Mouse (Mus musculus) heart, adult 2 months (tissue): ENCODE measurements around the gene Hmga1. TPM values are rescaled to one million over a fixed set of nuclear protein-coding genes. Genes with fewer than 3 reads are reported as not detected.

Source experiments
- DNase-seq, 2 experiments: peaks; one replicate each; pipeline ENCODE4 v3.0.0; 2021
- H3K27ac ChIP-seq: fragments of 200-600 bp; 2 replicates; pipeline ENCODE4 v1.8.1; 2022
- H3K27me3 ChIP-seq: fragments of 200-500 bp; 2 replicates; pipeline ENCODE4 v1.6.1; 2012; ENCODE audit warnings: mild to moderate bottlenecking, low read length, inconsistent platforms, mixed read lengths; ENCODE audit not compliant: control insufficient read depth, insufficient read depth
- H3K36me3 ChIP-seq: fragments of 200-500 bp; 2 replicates; pipeline ENCODE4 v1.6.1; 2012; ENCODE audit warnings: low read length, inconsistent platforms; ENCODE audit not compliant: control insufficient read depth, insufficient read depth
- H3K4me1 ChIP-seq: fragments of 200-500 bp; 2 replicates; pipeline ENCODE4 v1.6.1; 2011; ENCODE audit warnings: low read length; ENCODE audit not compliant: control insufficient read depth, insufficient read depth
- H3K4me3 ChIP-seq: fragments of 200-600 bp; 2 replicates; pipeline ENCODE4 v1.8.1; 2022
- H3K79me2 ChIP-seq: fragments of 200-500 bp; replicated peaks from 2 replicates; pipeline ENCODE4 v1.6.1; 2012; ENCODE audit warnings: mild to moderate bottlenecking, inconsistent platforms, low read length, moderate library complexity, mixed read lengths; ENCODE audit not compliant: control insufficient read depth, insufficient read depth
- H3K9ac ChIP-seq: fragments of 200-500 bp; 2 replicates; pipeline ENCODE4 v1.6.1; 2012; ENCODE audit warnings: low read depth, mild to moderate bottlenecking, control low read depth, inconsistent platforms, low read length, mixed read lengths
- CTCF ChIP-seq: fragments of 200-600 bp; IDR thresholded peaks from 2 replicates; pipeline ENCODE4 v1.8.1; 2022; ENCODE audit warnings: antibody characterized with exemption, mild to moderate bottlenecking, moderate library complexity
- EP300 ChIP-seq: fragments of 200-500 bp; IDR thresholded peaks from 2 replicates; pipeline ENCODE4 v1.6.1; 2011; ENCODE audit warnings: low read depth, low read length, control low read depth; ENCODE audit not compliant: insufficient read depth
- POLR2A ChIP-seq: fragments of 200-500 bp; IDR thresholded peaks from 2 replicates; pipeline ENCODE4 v1.6.1; 2011; ENCODE audit warnings: mild to moderate bottlenecking, low read depth, low read length, control low read depth; ENCODE audit not compliant: insufficient read depth
- WGBS: fragments of 180-500 bp; shearing (Covaris S2); methylation state at CpG from one replicate; pipeline ENCODE4 v1.1.7; 2018; 5-methylcytosine and 5-hydroxymethylcytosine counted together
- intact Hi-C: fragments of 180-260 bp; cut with DNase I; formaldehyde crosslinking; loops from one replicate; pipeline ENCODE4 v1.15.1; 2025
- polyA plus RNA-seq: library from polyadenylated mRNA; depleted of rRNA; stranded (reverse); fragments of >200 nt; gene quantifications from 2 replicates; pipeline ENCODE4 v1.2.3, GENCODE M21; 2012
- total RNA-seq, 2 experiments: library from RNA; stranded (reverse); gene quantifications; 2 replicates each; pipeline ENCODE4 v1.2.3; 2021

Hmga1 gene
- total and polyA plus RNA-seq, 3 experiments: 47.5 to 73.8 (median 48.2) TPM

DNA sequence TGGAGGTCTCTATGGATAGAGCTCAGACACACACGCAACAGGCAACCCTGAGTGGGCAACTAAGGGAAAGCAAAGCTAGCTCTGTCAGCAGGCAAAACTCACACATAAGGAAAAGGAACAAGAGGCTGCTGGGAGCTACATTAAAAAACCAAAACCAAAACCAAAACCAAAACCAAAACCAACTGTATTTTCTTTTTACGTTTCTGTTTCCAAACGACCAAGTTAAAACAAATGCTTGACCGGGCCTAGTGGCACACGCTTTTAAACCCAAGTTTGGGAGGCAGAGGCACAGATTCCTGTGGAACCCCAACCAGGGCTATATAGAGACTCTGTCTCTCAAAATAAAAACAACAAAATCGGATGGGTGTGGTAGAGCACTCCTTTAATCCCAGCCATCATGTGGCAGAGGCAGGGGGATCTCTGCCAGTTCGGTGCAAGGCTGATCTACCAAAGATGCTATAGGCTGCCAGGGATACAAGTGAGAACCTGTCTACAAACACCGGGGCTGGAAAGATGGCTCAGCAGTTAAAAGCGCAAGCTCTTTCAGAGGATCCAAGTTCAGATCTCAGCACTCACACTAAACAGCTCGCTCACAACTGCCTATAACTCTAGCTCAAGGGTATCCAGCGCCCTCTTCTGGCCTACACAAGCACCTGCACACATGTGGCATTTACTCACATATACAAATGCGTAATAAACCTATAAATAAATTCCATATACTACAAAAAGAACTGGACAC lies 35.7 kb downstream of the Hmga1 start:
- Histone ChIP-seq H3K27ac (peak overlapping the region; percentile 52), H3K79me2 (no peaks in the 10 kb centered on the region; the same call in none of the 2 replicates), H3K4me1 (peaks cover 19% of the 10 kb centered on the region), H3K9ac (peak overlapping the region; percentile 54), H3K36me3 (peaks cover 2% of the 10 kb centered on the region; the same call in 1 of the 2 replicates), H3K27me3 (no peaks in the 10 kb centered on the region), H3K4me3 (peak overlapping the region; percentile 1; the same call in 1 of the 2 replicates)
- 64% methylated on average over 12 of the region's 12 CpGs for WGBS
- intact Hi-C loops: no loop called here
- no peak for TF ChIP-seq EP300
- TF ChIP-seq CTCF: peak; percentile 50
- DNase-seq: no peak

GRCm38 (mm10) chr17:27592565-27592910 lies 36.2 kb downstream of the Hmga1 start:
- WGBS: 82% methylated on average over 7 of the region's 7 CpGs
- intact Hi-C loops: no loop called here
- H3K36me3 ChIP-seq: peaks cover 2% of the 10 kb centered on the region; the same call in 1 of the 2 replicates
- TF ChIP-seq EP300: no peak
- H3K4me1 ChIP-seq: peaks cover 19% of the 10 kb centered on the region
- H3K4me3 ChIP-seq: no peak overlapping the region
- H3K27ac ChIP-seq: peak overlapping the region; percentile 52; the same call in 1 of the 2 replicates
- no peak for DNase-seq
- no peaks in the 10 kb centered on the region for H3K27me3 ChIP-seq
- H3K79me2 ChIP-seq: no peaks in the 10 kb centered on the region; the same call in none of the 2 replicates
- H3K9ac ChIP-seq: no peak overlapping the region

DNA sequence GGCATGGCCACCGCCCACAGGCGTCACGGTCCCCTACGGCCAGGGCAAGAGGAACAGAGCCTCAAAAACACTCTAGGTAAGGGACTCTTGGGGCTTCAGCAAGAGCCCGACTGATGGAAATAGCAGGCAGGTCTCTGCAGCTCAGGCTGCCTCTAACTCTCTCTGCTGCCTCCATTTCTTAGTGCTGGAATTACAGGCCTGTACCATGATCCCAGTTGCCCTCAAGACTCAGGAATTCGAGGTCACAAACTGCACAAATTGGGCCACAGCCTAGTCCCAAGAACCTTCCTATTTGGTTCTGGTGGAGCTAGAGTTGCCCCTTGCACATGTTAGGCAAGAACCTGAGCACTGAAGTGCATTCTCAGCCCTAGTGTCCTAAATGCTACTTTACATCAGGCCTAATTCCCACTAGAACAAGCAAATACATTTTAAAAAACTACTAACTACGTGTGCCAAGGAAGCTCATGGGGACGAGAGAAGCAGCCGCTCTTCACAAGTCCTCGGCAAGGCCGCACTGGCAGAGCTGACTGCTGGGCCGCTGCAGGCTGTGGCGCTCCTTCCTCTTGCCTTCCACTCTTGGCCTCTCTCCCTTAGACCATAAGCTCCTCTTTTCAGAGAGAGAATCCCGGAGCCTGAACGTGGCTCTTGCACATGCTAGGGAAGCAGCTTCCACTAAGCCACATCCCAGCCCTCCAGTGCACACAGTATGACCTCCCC lies 39.5 kb downstream of the Hmga1 start:
- 45% methylated on average over 15 of the region's 15 CpGs for WGBS
- Histone ChIP-seq H3K36me3 (no peaks in the 10 kb centered on the region), H3K9ac (peak overlapping the region; percentile 0; the same call in 1 of the 2 replicates), H3K4me1 (peaks cover 16% of the 10 kb centered on the region), H3K4me3 (no peak overlapping the region), H3K79me2 (peaks cover 2% of the 10 kb centered on the region), H3K27me3 (no peaks in the 10 kb centered on the region), H3K27ac (peak overlapping the region; percentile 80)
- DNase-seq: no peak
- TF ChIP-seq EP300: 0 out of 2 replicates have a peak, but pooled peaks have one; percentile 16
- no peak for TF ChIP-seq POLR2A
- peak; percentile 36 for TF ChIP-seq CTCF
- intact Hi-C loops: no loop called here

DNA sequence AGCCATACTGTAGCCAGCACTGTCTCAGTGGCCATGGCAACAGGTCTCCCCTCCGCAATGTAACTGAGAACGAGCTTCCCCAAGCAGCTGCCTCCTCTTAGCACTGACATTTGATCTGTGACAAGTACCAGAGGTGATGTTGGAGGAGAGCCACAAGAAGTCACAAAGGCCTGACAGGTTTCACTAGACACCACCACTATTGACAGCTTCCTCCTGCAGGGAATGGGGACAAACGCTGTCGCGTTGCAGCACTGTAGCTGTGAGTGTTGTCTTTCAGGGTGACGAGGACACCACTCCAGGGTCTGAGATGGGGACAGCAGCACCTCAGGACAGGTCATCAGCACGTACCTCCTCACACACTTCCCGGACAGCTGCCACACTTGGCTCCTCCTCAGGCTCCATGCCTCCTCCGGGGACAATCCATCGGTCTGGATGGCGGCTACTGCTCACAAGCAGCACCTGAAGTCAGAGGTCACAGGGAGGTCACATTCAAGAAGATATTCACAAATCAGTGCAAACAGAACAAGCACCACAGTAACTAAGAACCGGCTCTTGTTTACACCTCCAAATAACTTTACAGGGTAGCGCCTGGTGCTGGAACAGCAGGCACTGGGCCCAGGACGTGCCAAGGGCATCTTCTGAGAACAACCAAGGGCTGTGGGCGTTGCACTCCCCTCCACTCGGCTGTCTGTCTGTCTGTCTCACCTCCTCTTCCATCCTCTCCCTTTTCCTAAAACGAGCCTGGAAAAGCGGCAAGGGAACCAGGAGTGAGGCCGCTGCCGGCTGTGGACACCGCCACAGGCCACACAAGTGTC lies 40.3 kb downstream of the Hmga1 start:
- Histone ChIP-seq H3K27me3 (no peaks in the 10 kb centered on the region), H3K36me3 (no peaks in the 10 kb centered on the region), H3K4me3 (no peak overlapping the region), H3K79me2 (peaks cover 4% of the 10 kb centered on the region), H3K9ac (peak overlapping the region; percentile 51), H3K4me1 (peaks cover 18% of the 10 kb centered on the region), H3K27ac (peak overlapping the region; percentile 80)
- intact Hi-C loops: no loop called here
- 54% methylated on average over 21 of the region's 21 CpGs for WGBS
- peak; percentile 44 to 66 for DNase-seq
- TF ChIP-seq EP300 (peak; percentile 74; the same call in 1 of the 2 replicates), POLR2A (0 out of 2 replicates have a peak, but pooled peaks have one; percentile 24), CTCF (no peak)

GRCm38 (mm10) chr17:27600286-27600685 lies 44.0 kb downstream of the Hmga1 start:
- no peak for DNase-seq
- Histone ChIP-seq H3K36me3 (no peaks in the 10 kb centered on the region), H3K27me3 (no peaks in the 10 kb centered on the region), H3K4me1 (peaks cover 29% of the 10 kb centered on the region), H3K79me2 (peaks cover 6% of the 10 kb centered on the region), H3K27ac (no peak overlapping the region; the same call in 1 of the 2 replicates), H3K9ac (no peak overlapping the region), H3K4me3 (no peak overlapping the region)
- intact Hi-C loops: no loop called here
- TF ChIP-seq EP300 (no peak), POLR2A (no peak), CTCF (no peak)
- 43% methylated on average over 3 of the region's 3 CpGs for WGBS
